Mouse (Mus musculus) natural killer cell, adult 2 months (primary cell): Measurements from ENCODE around the gene Nt5dc1.
A peak's percentile ranks its signal among the peaks of the same experiment; 100 is the strongest.
"Not testable (repeated sequence)": the region's sequence is repeated elsewhere in the genome, so short reads cannot be mapped to it uniquely, and the experiment has no call there.

Experiments used
- DNase-seq, 2 experiments: peaks; one replicate each; pipeline ENCODE4 v3.0.0; 2022; ENCODE audit warnings: low spot score in 2 of 2

Gene Nt5dc1

DNA sequence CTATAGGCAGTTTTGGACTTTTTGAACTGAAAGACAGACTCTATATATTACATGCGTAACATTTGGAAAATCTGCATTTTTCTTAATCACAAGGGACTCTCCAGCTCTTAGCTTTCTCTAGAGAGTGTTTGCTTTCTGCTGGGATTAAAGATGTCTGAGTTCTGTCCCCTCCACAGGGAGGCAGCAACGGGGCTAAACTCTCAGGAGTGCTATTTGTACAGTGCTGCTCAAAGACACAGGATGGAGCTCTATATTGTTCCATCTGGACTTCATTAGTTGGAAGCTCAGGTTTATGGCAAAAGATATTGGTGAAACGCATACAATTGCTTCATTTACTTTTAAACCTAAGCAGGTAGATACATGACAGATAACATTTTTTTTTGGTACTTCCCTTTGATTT, 105.8 kb downstream of the Nt5dc1 start:
- DNase-seq = no peak

DNA sequence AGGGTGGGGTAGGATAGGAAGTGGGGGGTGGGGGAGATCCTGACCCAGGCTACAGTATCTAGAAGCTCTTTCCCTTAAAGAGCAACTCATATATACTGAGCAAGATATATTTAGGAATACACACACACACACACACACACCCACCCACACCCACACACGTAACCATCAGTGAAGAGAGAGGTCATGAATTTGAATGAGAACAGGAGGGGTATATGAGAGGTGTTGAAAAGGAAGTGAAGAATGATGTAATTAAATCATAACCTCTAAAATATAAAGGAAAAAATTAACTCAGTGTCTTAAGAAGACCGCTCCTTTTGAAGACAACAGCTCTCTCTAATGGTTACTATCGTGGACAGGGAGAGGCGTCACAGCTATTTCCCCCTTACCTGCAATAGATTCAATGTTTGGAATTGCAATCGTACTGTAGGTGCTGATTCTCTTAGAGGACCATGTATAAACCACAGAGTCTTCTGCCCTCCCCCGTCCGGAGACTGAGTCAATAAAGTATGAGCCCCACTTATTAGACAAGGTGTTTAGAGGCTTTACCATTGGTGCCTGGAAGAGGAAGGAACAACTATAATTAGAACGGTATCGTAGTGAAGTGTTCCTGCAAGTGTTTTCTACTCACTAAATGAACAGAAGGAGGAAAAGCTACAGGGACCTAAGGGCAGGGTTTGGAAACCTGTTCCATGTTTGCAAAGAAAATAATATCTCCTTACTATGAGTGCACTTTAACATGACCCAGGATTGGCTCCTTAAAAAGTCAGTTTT, 108.3 kb downstream of the Nt5dc1 start:
- DNase-seq = no peak

- DNase-seq = no peak
These were observed 111.3 kb downstream of the Nt5dc1 start for GRCm38 (mm10) chr10:34307070-34307469.

DNA sequence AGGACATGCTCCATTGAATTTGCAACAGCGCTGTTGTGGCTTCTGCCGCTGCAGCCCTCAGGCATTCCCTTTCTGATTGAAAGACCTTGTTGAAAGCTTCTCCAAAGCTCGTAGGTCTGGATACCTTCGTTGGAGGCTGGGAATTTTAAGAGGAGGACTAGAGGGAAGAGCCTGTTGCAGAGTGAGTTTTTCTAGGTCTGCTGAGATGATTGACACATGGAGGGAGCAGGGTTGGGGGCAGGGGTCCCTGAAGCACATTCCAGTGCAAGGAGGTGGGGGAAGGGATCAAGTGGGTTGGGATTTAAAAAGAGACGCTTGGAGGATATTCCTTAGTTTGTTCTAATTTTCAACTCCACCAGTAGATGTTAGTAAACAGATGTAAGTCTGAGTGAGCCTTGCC, 118.0 kb downstream of the Nt5dc1 start:
- no peak for DNase-seq

GRCm38 (mm10) chr10:34297980-34298753, 120.2 kb downstream of the Nt5dc1 start:
- DNase-seq = no peak

DNA sequence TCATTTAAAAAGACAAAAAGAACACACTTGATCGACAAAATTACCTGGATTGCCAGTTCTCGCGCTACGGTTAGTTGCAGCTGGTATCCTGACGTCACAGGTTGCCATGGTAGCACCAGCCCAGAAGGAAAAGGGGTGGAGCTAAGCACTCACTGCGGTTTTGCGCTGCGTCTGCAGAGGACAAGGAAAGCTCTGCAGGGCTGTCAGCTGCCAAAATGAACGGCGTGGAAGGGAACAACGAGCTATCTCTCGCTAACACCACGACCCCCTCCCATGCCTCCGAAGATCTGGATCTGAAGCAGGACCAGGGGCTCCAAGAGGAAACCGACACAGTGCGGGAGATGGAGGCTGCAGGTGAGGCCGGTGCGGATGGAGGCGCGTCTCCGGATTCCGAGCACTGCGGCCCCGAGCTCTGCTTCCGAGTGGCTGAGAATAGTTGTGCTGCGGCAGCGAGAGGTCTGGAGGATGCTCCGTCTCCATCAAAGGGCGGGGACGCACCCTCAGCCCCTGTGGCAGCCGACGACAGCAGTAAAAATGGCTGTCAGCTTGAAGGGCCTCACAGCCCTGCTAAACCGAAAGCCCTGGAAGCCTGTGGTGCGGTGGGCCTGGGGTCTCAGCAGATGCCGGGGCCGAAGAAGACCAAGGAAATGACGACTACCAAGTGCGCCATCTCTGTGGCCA, 120.9 kb downstream of the Nt5dc1 start, which contains the start of gene Tspyl4:
Gene Tspyl4 (plus strand): TSS at position 144 of the 681 bp plus-strand sequence.
- peak; percentile 90 to 92 for DNase-seq

GRCm38 (mm10) chr10:34296911-34297298, 121.4 kb downstream of the Nt5dc1 start:
- DNase-seq = no peak

GRCm38 (mm10) chr10:34282420-34283238, 135.7 kb downstream of the Nt5dc1 start:
- peak in 1 of 2 experiments; percentile 3 for DNase-seq

DNA sequence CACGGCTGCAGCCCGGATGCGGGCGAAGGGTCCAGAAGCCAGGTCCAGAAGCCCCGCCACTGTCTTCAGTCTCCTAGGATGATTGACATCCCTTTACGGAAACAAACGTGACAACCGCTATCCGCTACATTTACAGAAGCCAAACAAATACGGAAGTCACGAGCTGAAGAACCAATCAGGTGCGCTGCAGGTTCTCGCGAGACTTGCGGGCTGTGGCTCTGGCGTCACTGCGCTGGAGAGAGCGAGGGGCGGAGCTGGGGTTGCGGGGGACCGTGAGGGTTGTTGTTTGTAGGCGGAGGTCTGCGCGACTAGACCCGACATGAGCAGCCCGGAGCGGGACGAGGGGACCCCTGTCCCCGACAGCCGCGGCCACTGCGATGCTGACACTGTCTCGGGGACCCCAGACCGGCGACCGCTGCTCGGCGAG, 136.4 kb downstream of the Nt5dc1 start, which contains the start of gene Tspyl1:
Gene Tspyl1 (plus strand): TSS at position 229 of the 427 bp plus-strand sequence.
- peak; percentile 98 for DNase-seq

DNA sequence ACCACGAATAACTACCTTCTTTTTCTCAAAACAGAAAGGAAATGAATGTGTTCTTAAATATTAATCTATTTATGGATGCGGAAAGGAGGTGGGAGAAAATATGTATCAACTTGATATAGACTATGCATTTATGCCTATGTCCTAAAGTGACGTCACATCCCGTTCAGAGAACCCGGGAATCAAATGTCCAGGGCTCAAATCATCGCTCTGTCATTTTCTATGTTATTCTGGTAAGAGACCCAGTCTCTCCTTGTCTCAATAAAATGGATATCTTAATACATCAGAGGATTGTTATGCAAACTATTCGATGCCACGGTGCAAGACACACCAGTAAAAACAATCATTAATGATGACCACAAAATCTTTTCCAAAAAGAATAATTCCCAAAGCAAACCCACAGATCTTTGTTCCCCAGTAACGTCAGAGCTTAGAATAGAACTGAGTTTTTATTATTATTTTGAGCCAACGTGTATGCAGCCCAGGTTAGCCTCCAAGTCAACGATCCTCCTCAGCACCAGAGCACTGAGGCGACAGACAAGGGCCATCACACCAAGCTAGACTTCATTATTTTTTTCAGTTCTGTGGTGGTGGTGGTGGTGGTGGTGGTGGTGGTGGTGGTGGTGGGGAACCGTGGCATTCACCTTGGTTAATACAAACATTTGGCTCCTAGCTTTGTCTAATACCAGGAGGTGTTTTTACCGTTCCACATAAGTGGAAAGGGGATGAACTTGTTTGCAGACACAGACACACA, 137.0 kb downstream of the Nt5dc1 start:
- no peak for DNase-seq

DNA sequence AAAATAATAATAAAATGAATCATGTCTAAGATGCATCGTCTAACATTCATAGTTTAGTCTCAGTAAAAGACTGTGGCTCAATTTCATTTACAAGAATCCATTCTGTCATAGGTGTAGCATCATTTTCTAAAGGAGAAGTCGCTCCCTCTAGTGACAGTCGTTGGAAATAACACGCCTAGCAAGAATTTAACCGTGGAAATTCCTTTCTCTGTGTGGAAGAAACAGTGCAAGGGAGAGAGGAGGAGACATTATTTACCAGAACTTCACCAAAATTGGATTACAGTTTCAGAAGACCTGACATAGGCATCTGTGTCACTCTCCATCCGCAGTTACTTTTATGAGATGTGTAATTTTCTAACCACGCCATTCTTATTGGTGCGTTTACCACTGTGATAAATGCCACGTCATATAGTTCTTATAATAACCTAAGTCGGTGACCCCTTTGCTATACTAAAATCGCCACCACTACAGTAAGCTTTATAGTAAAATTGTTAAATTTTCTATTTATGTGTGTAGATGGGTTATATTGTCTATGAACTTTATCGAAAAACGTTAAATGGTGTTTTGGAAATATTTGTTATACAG, 137.7 kb downstream of the Nt5dc1 start:
- peak; percentile 48 to 52 for DNase-seq

DNA sequence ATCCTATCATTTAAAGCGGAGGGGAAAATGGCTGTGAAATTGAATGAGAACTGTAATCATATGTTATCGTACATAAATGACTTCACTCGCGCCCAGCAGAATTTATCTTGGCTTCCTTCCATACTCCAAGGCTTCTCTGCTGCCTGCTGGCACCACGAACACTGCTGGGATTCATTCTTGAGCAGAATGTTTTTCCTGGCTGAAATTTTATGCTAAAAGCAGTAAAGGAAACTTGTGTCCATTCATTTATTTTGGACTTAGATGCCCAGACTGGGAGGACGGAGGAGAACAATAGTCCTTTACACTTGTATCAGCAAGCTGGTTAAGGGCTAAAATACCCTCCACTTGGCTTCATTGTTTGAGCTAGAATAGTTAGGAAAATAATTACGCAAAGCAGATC, 146.7 kb downstream of the Nt5dc1 start:
- DNase-seq = no peak

DNA sequence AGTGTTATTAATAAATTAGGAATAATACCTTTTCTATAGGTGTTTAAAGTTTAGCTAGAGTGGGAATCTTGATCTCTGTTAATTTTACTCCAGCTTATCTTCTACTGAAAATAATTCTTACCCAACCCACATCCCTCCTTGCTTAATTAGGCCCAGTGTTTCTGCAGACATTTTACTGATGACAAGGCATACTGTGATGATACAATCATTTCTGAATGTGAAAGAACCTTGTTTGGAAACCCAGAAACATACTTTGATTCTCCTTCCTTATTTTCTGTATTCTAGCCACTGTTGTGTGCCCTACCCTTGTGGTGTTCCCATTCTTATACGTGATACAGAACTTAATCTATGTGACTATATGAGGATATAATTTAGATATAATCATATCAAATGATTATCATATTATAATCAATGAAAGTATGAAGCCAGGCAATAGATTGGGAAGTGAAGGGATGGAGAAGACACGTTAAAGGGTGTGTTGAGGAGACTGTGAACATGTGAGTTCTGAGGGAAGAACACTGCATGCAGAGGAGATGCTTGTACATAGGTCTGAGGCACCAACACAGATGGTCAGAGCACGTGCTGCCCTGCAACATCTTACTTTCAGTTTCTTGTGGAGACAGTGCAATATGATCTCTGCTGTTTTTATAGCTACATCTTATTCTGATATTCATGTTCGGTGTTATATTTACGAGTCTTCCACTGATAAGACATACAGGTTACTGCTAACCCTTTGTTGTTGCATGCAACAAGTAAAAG, 150.9 kb downstream of the Nt5dc1 start:
- DNase-seq = no peak

- no peak for DNase-seq
These were observed 153.2 kb downstream of the Nt5dc1 start for GRCm38 (mm10) chr10:34265106-34265505.

DNA sequence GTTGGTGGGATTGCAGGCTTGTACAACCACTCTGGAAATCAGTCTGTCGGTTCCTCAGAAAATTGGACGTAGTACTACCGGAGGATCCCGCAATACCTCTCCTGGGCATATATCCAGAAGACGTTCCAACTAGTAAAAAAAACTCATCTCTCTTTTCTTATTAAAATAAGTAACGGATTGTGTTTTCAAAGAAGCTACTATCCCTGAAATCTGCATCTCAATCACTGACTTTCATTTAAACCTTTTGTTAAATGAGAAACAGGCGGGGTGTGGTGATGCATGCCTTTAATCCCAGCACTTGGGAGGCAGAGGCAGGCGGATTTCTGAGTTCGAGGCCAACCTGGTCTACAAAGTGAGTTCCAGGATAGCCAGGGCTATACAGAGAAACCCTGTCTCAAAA, 165.5 kb downstream of the Nt5dc1 start:
- not testable (repeated sequence) for DNase-seq

- DNase-seq = no peak
These were observed 168.8 kb downstream of the Nt5dc1 start for GRCm38 (mm10) chr10:34249594-34249993.

DNA sequence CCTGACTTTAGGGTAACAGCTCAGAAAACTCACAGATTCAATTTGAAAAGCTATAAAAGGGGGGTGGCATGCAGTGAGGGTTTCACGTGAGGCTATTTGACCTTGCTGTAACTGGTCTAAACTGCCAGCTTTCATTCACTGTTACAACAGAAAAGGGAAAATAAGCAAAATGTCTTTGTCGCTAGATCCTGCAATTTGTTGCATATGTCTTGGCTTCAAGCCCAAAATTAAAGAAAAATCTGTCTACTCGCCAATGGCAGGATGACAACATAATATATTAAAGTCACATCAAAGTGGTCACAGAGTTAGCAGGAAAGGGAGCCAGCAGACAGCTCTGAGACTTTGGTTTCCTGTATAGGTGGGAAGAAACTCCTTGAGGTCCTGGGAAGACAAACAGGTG, 170.6 kb downstream of the Nt5dc1 start:
- DNase-seq = no peak

DNA sequence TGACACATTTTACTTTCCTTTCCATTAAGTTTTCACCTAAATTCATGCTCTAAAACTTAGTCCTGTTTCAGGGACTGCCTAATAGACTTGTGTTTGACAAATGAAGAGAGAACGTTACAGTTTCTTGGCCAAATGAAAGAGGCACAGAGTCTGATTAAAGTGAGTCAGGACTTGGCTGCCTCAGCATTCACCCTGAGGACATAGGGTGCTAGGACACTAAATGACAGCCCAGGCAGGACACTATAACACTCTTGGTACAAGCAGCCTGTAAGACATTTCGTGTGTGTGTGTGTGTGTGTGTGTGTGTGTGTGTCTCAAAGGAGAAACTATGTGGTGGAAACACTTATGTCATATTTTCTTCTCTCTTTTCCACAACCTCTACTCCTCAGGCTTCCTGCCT, 172.2 kb downstream of the Nt5dc1 start:
- no peak for DNase-seq

DNA sequence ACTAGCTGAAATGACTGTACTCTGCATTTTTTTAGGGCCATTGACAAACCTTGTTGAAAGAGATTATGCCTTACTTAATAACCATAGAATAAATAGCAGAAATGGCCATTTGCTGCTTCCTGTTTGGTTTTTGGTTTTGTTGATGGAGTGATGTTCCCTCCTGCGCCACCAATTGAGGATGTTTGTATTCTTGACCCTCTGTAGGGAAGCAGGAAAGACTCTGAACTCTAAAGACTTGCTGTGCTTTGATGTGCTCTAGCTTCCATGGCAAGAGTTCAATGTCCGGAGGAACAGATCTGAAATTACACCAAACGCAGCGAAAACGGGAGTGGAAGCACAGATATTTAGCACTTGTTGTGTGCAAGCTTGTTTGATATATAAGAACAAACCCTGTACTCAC, 173.6 kb downstream of the Nt5dc1 start:
- no peak for DNase-seq

DNA sequence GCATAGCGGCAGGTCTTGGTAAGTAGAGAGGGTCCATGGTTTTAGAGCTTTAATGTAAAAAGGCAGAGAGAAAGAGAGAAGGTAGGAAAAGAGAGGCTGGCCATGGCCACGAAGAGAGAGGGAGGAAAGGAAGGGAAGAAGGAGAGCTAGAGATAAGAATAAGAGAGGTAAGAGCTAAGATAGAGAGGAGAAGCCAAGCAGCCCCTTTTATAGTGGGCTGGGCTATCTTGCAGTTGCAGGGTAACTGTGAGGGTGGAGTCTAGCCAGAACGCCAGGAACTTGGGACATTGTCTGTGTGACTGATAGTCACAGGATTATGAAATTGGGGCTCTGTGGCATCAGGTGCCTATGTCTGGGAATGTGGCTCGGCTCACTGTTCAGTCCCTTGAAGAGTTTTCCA, 179.8 kb downstream of the Nt5dc1 start:
- DNase-seq = no peak
